Mouse (Mus musculus) cortical plate, adult 2 months (tissue): ENCODE measurements at regions not wholly inside any gene's neighbourhood (a gene's known extent, or its start where the extent isn't known, plus 50 kb on each side); places are given as distances from the start of the nearest gene placed in this dataset.

Experiments used
- CTCF ChIP-seq: fragments of 200-500 bp; IDR thresholded peaks from 2 replicates; pipeline ENCODE4 v1.5.1; 2011; ENCODE audit warnings: mild to moderate bottlenecking, control low read depth, low read length; ENCODE audit not compliant: insufficient read depth; ENCODE audit errors: extremely low read depth
- POLR2A ChIP-seq: fragments of 200-500 bp; IDR thresholded peaks from 2 replicates; pipeline ENCODE4 v1.6.1; 2011; ENCODE audit warnings: mild to moderate bottlenecking, low read length, control low read depth; ENCODE audit not compliant: insufficient read depth; ENCODE audit errors: extremely low read depth

DNA sequence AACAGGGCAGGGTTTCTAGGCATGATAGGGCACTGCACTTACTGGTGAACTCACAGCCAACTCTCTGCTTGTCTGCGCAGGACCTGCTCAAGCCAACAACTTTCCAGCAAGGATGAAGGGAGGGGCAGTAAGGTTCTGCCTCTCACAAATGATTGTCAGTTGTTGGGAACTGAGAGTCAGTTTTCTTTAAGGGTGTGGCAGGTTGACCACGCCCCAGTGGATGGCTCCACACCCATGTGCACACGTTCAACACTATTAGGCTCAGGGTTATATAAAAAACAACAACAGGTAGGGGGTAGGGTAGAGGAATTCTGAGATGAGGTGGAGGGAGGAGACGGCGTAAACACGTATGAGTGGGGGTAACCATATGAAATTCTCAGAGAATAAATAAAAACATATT, 210.9 kb upstream of the Kit start:
- TF ChIP-seq CTCF (no peak), POLR2A (no peak)
